Mouse (Mus musculus) adrenal gland, postnatal 14 days (tissue): ENCODE measurements around the gene Crim1. TPM values are rescaled to one million over a fixed set of nuclear protein-coding genes. Genes with fewer than 3 reads are reported as not detected.

Experiments
- DNase-seq: peaks from one replicate; pipeline ENCODE4 v3.0.0; 2021; ENCODE audit warnings: mixed read lengths
- total RNA-seq: library from RNA; stranded (reverse); gene quantifications from 2 replicates; pipeline ENCODE4 v1.2.3, GENCODE M21; 2021

Crim1 gene
- total RNA-seq, 1 experiment from 2014 or later: 36.7 TPM

GRCm38 (mm10) chr17:78327187-78327586 is 127.1 kb downstream of the Crim1 start:
- DNase-seq: no peak

GRCm38 (mm10) chr17:78328287-78328686 is 128.2 kb downstream of the Crim1 start:
- no peak for DNase-seq

GRCm38 (mm10) chr17:78331438-78331837 is 131.4 kb downstream of the Crim1 start:
- DNase-seq: no peak

- no peak for DNase-seq
Measured at GRCm38 (mm10) chr17:78333275-78333674, 133.2 kb downstream of the Crim1 start.

GRCm38 (mm10) chr17:78335250-78335649 is 135.2 kb downstream of the Crim1 start:
- DNase-seq: no peak

GRCm38 (mm10) chr17:78343688-78344087 is 143.6 kb downstream of the Crim1 start:
- DNase-seq: no peak

- DNase-seq: no peak
Measured at GRCm38 (mm10) chr17:78347111-78347801, 147.2 kb downstream of the Crim1 start.

GRCm38 (mm10) chr17:78351676-78352499 is 151.8 kb downstream of the Crim1 start:
- no peak for DNase-seq

GRCm38 (mm10) chr17:78352500-78352855 is 152.4 kb downstream of the Crim1 start:
- DNase-seq: no peak

- DNase-seq: no peak
Measured at GRCm38 (mm10) chr17:78354411-78354810, 154.4 kb downstream of the Crim1 start.

- no peak for DNase-seq
Measured at GRCm38 (mm10) chr17:78354871-78355270, 154.8 kb downstream of the Crim1 start.

- DNase-seq: peak; percentile 28
Measured at GRCm38 (mm10) chr17:78355611-78356010, 155.6 kb downstream of the Crim1 start.

- no peak for DNase-seq
Measured at GRCm38 (mm10) chr17:78357753-78358152, 157.7 kb downstream of the Crim1 start.

- DNase-seq: no peak
Measured at GRCm38 (mm10) chr17:78358251-78358726, 158.2 kb downstream of the Crim1 start.

GRCm38 (mm10) chr17:78361939-78362728 is 162.1 kb downstream of the Crim1 start:
- peak; percentile 50 for DNase-seq

GRCm38 (mm10) chr17:78364555-78365302 is 164.7 kb downstream of the Crim1 start:
- no peak for DNase-seq

- DNase-seq: no peak
Measured at GRCm38 (mm10) chr17:78366070-78366469, 166.0 kb downstream of the Crim1 start.

- no peak for DNase-seq
Measured at GRCm38 (mm10) chr17:78368481-78368880, 168.4 kb downstream of the Crim1 start.

GRCm38 (mm10) chr17:78370445-78370844 is 170.4 kb downstream of the Crim1 start:
- DNase-seq: no peak

- DNase-seq: no peak
Measured at GRCm38 (mm10) chr17:78373174-78373573, 173.1 kb downstream of the Crim1 start.

- no peak for DNase-seq
Measured at GRCm38 (mm10) chr17:78373849-78374248, 173.8 kb downstream of the Crim1 start.

GRCm38 (mm10) chr17:78374756-78375155 is 174.7 kb downstream of the Crim1 start:
- DNase-seq: no peak
